Mouse (Mus musculus) cerebellum, adult 2 months (tissue): ENCODE data around the gene Rhoh. TPM values are rescaled to one million over a fixed set of nuclear protein-coding genes. Genes with fewer than 3 reads are reported as not detected.

Experiments
- DNase-seq, 2 experiments: peaks; one replicate each; pipeline ENCODE4 v3.0.0; 2021
- H3K27ac ChIP-seq: fragments of 200-500 bp; 2 replicates; pipeline ENCODE4 v1.5.1; 2012; ENCODE audit warnings: low read length, control low read depth, inconsistent platforms; ENCODE audit not compliant: insufficient read depth
- H3K27me3 ChIP-seq: fragments of 200-500 bp; 2 replicates; pipeline ENCODE4 v1.6.1; 2012; ENCODE audit warnings: inconsistent platforms, mild to moderate bottlenecking, low read length, moderate library complexity; ENCODE audit not compliant: control insufficient read depth, insufficient read depth
- H3K4me1 ChIP-seq: fragments of 200-500 bp; 2 replicates; pipeline ENCODE4 v1.6.1; 2011; ENCODE audit warnings: low read length; ENCODE audit not compliant: control insufficient read depth, insufficient read depth
- H3K4me3 ChIP-seq: fragments of 200-500 bp; replicated peaks from 2 replicates; pipeline ENCODE3; 2011; ENCODE audit warnings: mild to moderate bottlenecking, low read depth, low read length, control low read depth; ENCODE audit not compliant: insufficient read depth
- CTCF ChIP-seq: fragments of 200-500 bp; IDR thresholded peaks from 2 replicates; pipeline ENCODE4 v1.5.1; 2011; ENCODE audit warnings: low read depth, mild to moderate bottlenecking, control low read depth, low read length, moderate library complexity, borderline replicate concordance; ENCODE audit not compliant: insufficient read depth
- POLR2A ChIP-seq: fragments of 200-500 bp; IDR thresholded peaks from 2 replicates; pipeline ENCODE4 v1.6.1; 2011; ENCODE audit warnings: low read length, control low read depth, borderline replicate concordance; ENCODE audit not compliant: insufficient read depth
- WGBS: fragments of 180-500 bp; shearing (Covaris S2); methylation state at CpG from one replicate; pipeline ENCODE4 v1.1.7; 2018; 5-methylcytosine and 5-hydroxymethylcytosine counted together
- polyA plus RNA-seq: library from polyadenylated mRNA; depleted of rRNA; stranded (reverse); fragments of >200 nt; gene quantifications from 2 replicates; pipeline ENCODE4 v1.2.3, GENCODE M21; 2012

Rhoh gene
- polyA plus RNA-seq, 1 experiment = 0.16 TPM

GRCm38 (mm10) chr5:65900113-65900512, 39.1 kb downstream of the Rhoh start:
- TF ChIP-seq CTCF (no peak), POLR2A (no peak)
- H3K27ac ChIP-seq = no peak overlapping the region
- H3K4me3 ChIP-seq = no peak overlapping the region
- DNase-seq = no peak
- H3K4me1 ChIP-seq = no peaks in the 10 kb centered on the region
- WGBS = 89% methylated on average over 6 of the region's 6 CpGs
- no peaks in the 10 kb centered on the region for H3K27me3 ChIP-seq

GRCm38 (mm10) chr5:65900862-65901265, 39.9 kb downstream of the Rhoh start:
- no peak for DNase-seq
- TF ChIP-seq POLR2A = no peak
- no peak for TF ChIP-seq CTCF
- Histone ChIP-seq H3K27ac (no peak overlapping the region), H3K27me3 (no peaks in the 10 kb centered on the region), H3K4me3 (no peak overlapping the region), H3K4me1 (no peaks in the 10 kb centered on the region)
- 14% methylated on average over 7 of the region's 7 CpGs for WGBS

GRCm38 (mm10) chr5:65901868-65902418, 40.9 kb downstream of the Rhoh start:
- DNase-seq = no peak
- WGBS = 96% methylated on average over 10 of the region's 10 CpGs
- H3K27ac ChIP-seq = no peak overlapping the region
- no peaks in the 10 kb centered on the region for H3K27me3 ChIP-seq
- H3K4me1 ChIP-seq = no peaks in the 10 kb centered on the region
- H3K4me3 ChIP-seq = no peak overlapping the region
- no peak for TF ChIP-seq CTCF
- no peak for TF ChIP-seq POLR2A

- no peak overlapping the region for H3K4me3 ChIP-seq
- whole genome bisulfite sequencing = 90% methylated on average over 9 of the region's 9 CpGs
- H3K27ac ChIP-seq = no peak overlapping the region
- H3K27me3 ChIP-seq = no peaks in the 10 kb centered on the region
- H3K4me1 ChIP-seq = no peaks in the 10 kb centered on the region
- TF ChIP-seq POLR2A (no peak), CTCF (no peak)
- DNase-seq = no peak
Observed at GRCm38 (mm10) chr5:65902811-65903210, 41.8 kb downstream of the Rhoh start.

- DNase-seq = no peak
- Histone ChIP-seq H3K27me3 (no peaks in the 10 kb centered on the region), H3K27ac (no peak overlapping the region), H3K4me3 (no peak overlapping the region), H3K4me1 (no peaks in the 10 kb centered on the region)
- TF ChIP-seq POLR2A = no peak
- TF ChIP-seq CTCF = no peak
- 88% methylated on average over 4 of the region's 4 CpGs for WGBS
Observed at GRCm38 (mm10) chr5:65904476-65904875, 43.5 kb downstream of the Rhoh start.

- WGBS = 35% methylated on average over 2 of the region's 2 CpGs
- no peak for DNase-seq
- TF ChIP-seq POLR2A = no peak
- no peak for TF ChIP-seq CTCF
Observed at GRCm38 (mm10) chr5:65908751-65909150, 47.7 kb downstream of the Rhoh start.

GRCm38 (mm10) chr5:65909321-65909720, 48.3 kb downstream of the Rhoh start:
- Histone ChIP-seq H3K4me3 (no peak overlapping the region), H3K27me3 (no peaks in the 10 kb centered on the region), H3K4me1 (no peaks in the 10 kb centered on the region), H3K27ac (no peak overlapping the region)
- 5% methylated on average over 4 of the region's 4 CpGs for WGBS
- no peak for TF ChIP-seq CTCF
- no peak for TF ChIP-seq POLR2A
- no peak for DNase-seq

More at GRCm38 (mm10) chr5:65908751-65909150, 47.7 kb downstream of the Rhoh start:
- Histone ChIP-seq H3K4me1 (no peaks in the 10 kb centered on the region), H3K27ac (no peak overlapping the region), H3K27me3 (no peaks in the 10 kb centered on the region), H3K4me3 (no peak overlapping the region)

- no peak overlapping the region for H3K27ac ChIP-seq
- 83% methylated on average over 4 of the region's 4 CpGs for WGBS
- H3K4me1 ChIP-seq = no peaks in the 10 kb centered on the region
- H3K4me3 ChIP-seq = no peak overlapping the region
- no peaks in the 10 kb centered on the region for H3K27me3 ChIP-seq
- DNase-seq = no peak
- no peak for TF ChIP-seq POLR2A
- no peak for TF ChIP-seq CTCF
Observed at GRCm38 (mm10) chr5:65910398-65910797, 49.4 kb downstream of the Rhoh start.

- Histone ChIP-seq H3K27ac (no peak overlapping the region), H3K27me3 (no peaks in the 10 kb centered on the region), H3K4me1 (no peaks in the 10 kb centered on the region), H3K4me3 (no peak overlapping the region)
- 23% methylated on average over 7 of the region's 7 CpGs for WGBS
- TF ChIP-seq CTCF (no peak), POLR2A (no peak)
- DNase-seq = no peak
Observed at GRCm38 (mm10) chr5:65911676-65912075, 50.7 kb downstream of the Rhoh start.
